Mouse (Mus musculus): Measurements from ENCODE around the gene Zfp13. TPM values are rescaled to one million over a fixed set of nuclear protein-coding genes. Genes with fewer than 3 reads are reported as not detected.
A peak's percentile ranks its signal among the peaks of the same experiment; 100 is the strongest.

Gene Zfp13
- polyA plus RNA-seq, 1 experiment from 2014 or later: 19.2 TPM

- no peak for DNase-seq (ENCODE audit: low spot score)
- H3K4me2 ChIP-seq (ENCODE audit: low read depth, low read length, severe bottlenecking): no peak overlapping the region
- no peak overlapping the region for H3K4me3 ChIP-seq (ENCODE audit: low read depth, low read length)
- H3K9me3 ChIP-seq (ENCODE audit: control insufficient read depth, low read length): no peaks in the 10 kb centered on the region
- ATAC-seq (replicated peaks; ENCODE audit: low FRiP score): no peak
- peaks cover 8% of the 10 kb centered on the region for H3K36me3 ChIP-seq (ENCODE audit: control insufficient read depth, insufficient read depth, low read length)
- 95% methylated on average over 38 of the region's 38 CpGs for WGBS
- H3K27ac ChIP-seq (ENCODE audit: low read depth, low read length): no peak overlapping the region
- no peaks in the 10 kb centered on the region for H3K27me3 ChIP-seq (ENCODE audit: control insufficient read depth, insufficient read depth, low read length)
- H3K9ac ChIP-seq (ENCODE audit: low read length): no peak overlapping the region
- H3K4me1 ChIP-seq (replicated peaks; ENCODE audit: control insufficient read depth, insufficient read depth, low read length): no peaks in the 10 kb centered on the region
Measured at GRCm38 (mm10) chr17:23575951-23576552, 23.2 kb downstream of the Zfp13 start.

DNA sequence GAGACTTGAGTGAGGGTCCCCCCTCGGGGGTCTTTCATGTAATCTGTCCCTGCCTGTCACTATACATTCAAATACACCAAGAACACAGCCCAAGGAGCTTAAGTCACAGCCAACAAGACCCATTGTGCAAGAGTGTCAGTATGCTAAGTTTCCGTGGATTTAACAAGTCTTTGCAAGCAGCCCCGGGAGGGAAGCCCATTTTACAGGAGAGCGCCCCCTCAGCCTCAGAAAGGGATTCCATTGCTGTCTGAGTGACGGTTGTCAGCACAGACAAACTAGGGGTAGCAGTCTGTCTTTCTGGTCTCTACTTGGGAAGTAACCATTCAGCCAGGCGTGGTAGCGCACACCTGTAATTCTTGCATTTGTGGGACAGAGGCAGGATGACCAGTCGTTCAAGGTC lies 25.2 kb downstream of the Zfp13 start:
- no peak overlapping the region for H3K4me2 ChIP-seq (ENCODE audit: low read depth, low read length, severe bottlenecking)
- no peaks in the 10 kb centered on the region for H3K27me3 ChIP-seq (ENCODE audit: control insufficient read depth, insufficient read depth, low read length)
- no peaks in the 10 kb centered on the region for H3K9me3 ChIP-seq (ENCODE audit: control insufficient read depth, low read length)
- ATAC-seq (replicated peaks; ENCODE audit: low FRiP score) (no peak), DNase-seq (ENCODE audit: low spot score) (no peak)
- H3K36me3 ChIP-seq (ENCODE audit: control insufficient read depth, insufficient read depth, low read length): peaks cover 8% of the 10 kb centered on the region
- no peak overlapping the region for H3K27ac ChIP-seq (ENCODE audit: low read depth, low read length)
- 90% methylated on average over 8 of the region's 8 CpGs for WGBS
- no peak overlapping the region for H3K4me3 ChIP-seq (ENCODE audit: low read depth, low read length)
- H3K9ac ChIP-seq (ENCODE audit: low read length): no peak overlapping the region
- H3K4me1 ChIP-seq (replicated peaks; ENCODE audit: control insufficient read depth, insufficient read depth, low read length): no peaks in the 10 kb centered on the region

DNA sequence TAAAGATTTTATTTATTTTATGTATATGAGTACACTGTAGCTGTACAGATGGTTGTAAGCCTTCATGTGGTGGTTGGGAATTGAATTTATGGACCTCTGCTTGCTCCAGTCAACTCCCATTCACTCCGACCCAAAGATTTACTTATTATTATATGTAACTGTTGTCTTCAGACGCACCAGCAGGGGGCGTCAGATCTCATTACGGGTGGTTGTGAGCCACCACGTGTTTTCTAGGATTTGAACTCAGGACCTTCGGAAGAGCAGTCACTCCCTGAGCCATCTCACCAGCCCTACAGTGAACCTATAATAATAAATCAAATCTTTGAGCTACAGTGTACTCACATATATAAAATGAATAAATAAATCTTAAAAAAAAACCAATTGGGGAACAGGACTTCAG lies 27.2 kb downstream of the Zfp13 start:
- no peak overlapping the region for H3K27ac ChIP-seq (ENCODE audit: low read depth, low read length)
- ATAC-seq (replicated peaks; ENCODE audit: low FRiP score) (no peak), DNase-seq (ENCODE audit: low spot score) (no peak)
- no peaks in the 10 kb centered on the region for H3K4me1 ChIP-seq (replicated peaks; ENCODE audit: control insufficient read depth, insufficient read depth, low read length)
- peaks cover 8% of the 10 kb centered on the region for H3K36me3 ChIP-seq (ENCODE audit: control insufficient read depth, insufficient read depth, low read length)
- no peak overlapping the region for H3K9ac ChIP-seq (ENCODE audit: low read length)
- no peak overlapping the region for H3K4me3 ChIP-seq (ENCODE audit: low read depth, low read length)
- H3K27me3 ChIP-seq (ENCODE audit: control insufficient read depth, insufficient read depth, low read length): no peaks in the 10 kb centered on the region
- WGBS: 83% methylated on average over 6 of the region's 6 CpGs
- H3K9me3 ChIP-seq (ENCODE audit: control insufficient read depth, low read length): no peaks in the 10 kb centered on the region
- H3K4me2 ChIP-seq (ENCODE audit: low read depth, low read length, severe bottlenecking): no peak overlapping the region

DNA sequence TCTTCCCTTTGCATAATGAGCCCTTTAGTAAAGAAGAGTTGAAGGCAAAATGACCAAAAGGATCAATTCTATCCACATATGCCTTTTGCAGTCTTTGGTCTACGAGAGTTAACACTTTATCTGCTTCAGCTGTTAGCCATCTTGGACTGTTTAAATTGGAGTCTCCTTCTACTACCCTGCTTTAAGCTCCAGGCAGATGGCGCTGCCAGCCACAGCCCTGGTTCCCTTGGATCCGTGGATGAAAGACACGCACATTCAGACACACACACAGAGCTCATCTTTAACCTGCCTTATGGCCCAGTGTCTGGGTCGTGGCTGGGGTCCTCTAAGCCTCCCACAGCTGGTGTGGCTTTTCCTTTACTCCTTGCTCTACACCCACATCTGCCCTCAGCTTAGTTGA lies 28.2 kb downstream of the Zfp13 start:
- Histone ChIP-seq H3K27me3 (ENCODE audit: control insufficient read depth, insufficient read depth, low read length) (no peaks in the 10 kb centered on the region), H3K4me3 (ENCODE audit: low read depth, low read length) (no peak overlapping the region), H3K9ac (ENCODE audit: low read length) (no peak overlapping the region), H3K9me3 (ENCODE audit: control insufficient read depth, low read length) (no peaks in the 10 kb centered on the region), H3K4me1 (replicated peaks; ENCODE audit: control insufficient read depth, insufficient read depth, low read length) (no peaks in the 10 kb centered on the region), H3K36me3 (ENCODE audit: control insufficient read depth, insufficient read depth, low read length) (peaks cover 4% of the 10 kb centered on the region), H3K27ac (ENCODE audit: low read depth, low read length) (no peak overlapping the region), H3K4me2 (ENCODE audit: low read depth, low read length, severe bottlenecking) (no peak overlapping the region)
- 25% methylated on average over 5 of the region's 5 CpGs for WGBS
- DNase-seq (ENCODE audit: low spot score) (no peak), ATAC-seq (replicated peaks; ENCODE audit: low FRiP score) (no peak)

GRCm38 (mm10) chr17:23570017-23570416 lies 29.3 kb downstream of the Zfp13 start:
- WGBS: 49% methylated on average over 6 of the region's 6 CpGs
- no peak for DNase-seq (ENCODE audit: low spot score)
- Histone ChIP-seq H3K36me3 (ENCODE audit: control insufficient read depth, insufficient read depth, low read length) (no peaks in the 10 kb centered on the region; the same call in 1 of the 2 replicates), H3K9ac (ENCODE audit: low read length) (no peak overlapping the region), H3K4me2 (ENCODE audit: low read depth, low read length, severe bottlenecking) (no peak overlapping the region), H3K9me3 (ENCODE audit: control insufficient read depth, low read length) (no peaks in the 10 kb centered on the region), H3K27me3 (ENCODE audit: control insufficient read depth, insufficient read depth, low read length) (no peaks in the 10 kb centered on the region), H3K4me3 (ENCODE audit: low read depth, low read length) (no peak overlapping the region), H3K27ac (ENCODE audit: low read depth, low read length) (no peak overlapping the region), H3K4me1 (replicated peaks; ENCODE audit: control insufficient read depth, insufficient read depth, low read length) (no peaks in the 10 kb centered on the region; the same call in 1 of the 2 replicates)
- no peak for ATAC-seq (replicated peaks; ENCODE audit: low FRiP score)

DNA sequence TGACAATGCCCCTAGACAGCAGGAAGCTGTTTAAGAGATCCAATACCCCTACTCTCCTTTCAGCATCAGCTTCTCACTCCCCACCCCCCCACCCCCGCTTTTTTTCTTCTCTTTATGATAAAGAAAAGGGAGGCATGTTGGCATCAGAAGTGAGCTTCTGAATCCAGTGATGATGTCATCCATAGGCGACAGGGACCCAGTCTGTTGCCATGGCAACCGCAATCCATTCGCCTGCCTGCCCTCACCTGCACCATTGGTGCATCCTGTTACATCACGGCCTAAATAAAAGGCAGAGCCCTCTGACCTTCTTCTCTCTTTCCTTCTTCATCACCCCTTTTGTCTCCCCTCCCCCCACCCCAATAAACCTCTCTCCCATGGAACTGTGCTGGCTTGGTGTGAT lies 30.9 kb downstream of the Zfp13 start:
- 30% methylated on average over 5 of the region's 5 CpGs for WGBS
- Histone ChIP-seq H3K4me1 (replicated peaks; ENCODE audit: control insufficient read depth, insufficient read depth, low read length) (no peaks in the 10 kb centered on the region; the same call in 1 of the 2 replicates), H3K4me2 (ENCODE audit: low read depth, low read length, severe bottlenecking) (no peak overlapping the region), H3K4me3 (ENCODE audit: low read depth, low read length) (no peak overlapping the region), H3K9me3 (ENCODE audit: control insufficient read depth, low read length) (no peaks in the 10 kb centered on the region), H3K27me3 (ENCODE audit: control insufficient read depth, insufficient read depth, low read length) (no peaks in the 10 kb centered on the region), H3K27ac (ENCODE audit: low read depth, low read length) (no peak overlapping the region), H3K36me3 (ENCODE audit: control insufficient read depth, insufficient read depth, low read length) (no peaks in the 10 kb centered on the region), H3K9ac (ENCODE audit: low read length) (no peak overlapping the region)
- no peak for ATAC-seq (replicated peaks; ENCODE audit: low FRiP score)
- no peak for DNase-seq (ENCODE audit: low spot score)

DNA sequence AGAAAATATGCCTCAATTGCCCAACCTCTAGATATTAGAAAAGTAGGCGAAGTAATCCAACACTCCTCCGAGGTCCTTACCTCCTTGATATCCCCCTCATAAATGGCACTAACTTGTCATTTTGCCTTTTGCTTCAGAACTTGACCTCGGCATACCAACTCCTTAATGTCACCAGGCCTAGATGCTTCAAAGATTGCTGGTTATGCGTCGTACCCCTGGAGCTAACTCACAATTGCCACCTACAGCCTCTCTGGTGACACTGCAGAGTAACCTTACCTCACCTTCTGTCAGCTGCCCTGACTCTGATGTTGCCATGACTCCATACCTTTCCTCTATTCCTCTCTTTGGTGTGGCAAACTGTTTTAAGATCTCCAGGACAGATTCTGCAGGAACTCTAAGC lies 32.5 kb downstream of the Zfp13 start:
- Histone ChIP-seq H3K9ac (ENCODE audit: low read length) (no peak overlapping the region), H3K36me3 (ENCODE audit: control insufficient read depth, insufficient read depth, low read length) (no peaks in the 10 kb centered on the region), H3K27ac (ENCODE audit: low read depth, low read length) (no peak overlapping the region), H3K9me3 (ENCODE audit: control insufficient read depth, low read length) (no peaks in the 10 kb centered on the region), H3K4me1 (replicated peaks; ENCODE audit: control insufficient read depth, insufficient read depth, low read length) (no peaks in the 10 kb centered on the region; the same call in 1 of the 2 replicates), H3K4me3 (ENCODE audit: low read depth, low read length) (no peak overlapping the region), H3K27me3 (ENCODE audit: control insufficient read depth, insufficient read depth, low read length) (no peaks in the 10 kb centered on the region), H3K4me2 (ENCODE audit: low read depth, low read length, severe bottlenecking) (no peak overlapping the region)
- 61% methylated on average over 5 of the region's 5 CpGs for WGBS
- DNase-seq (ENCODE audit: low spot score): no peak
- no peak for ATAC-seq (replicated peaks; ENCODE audit: low FRiP score)

DNA sequence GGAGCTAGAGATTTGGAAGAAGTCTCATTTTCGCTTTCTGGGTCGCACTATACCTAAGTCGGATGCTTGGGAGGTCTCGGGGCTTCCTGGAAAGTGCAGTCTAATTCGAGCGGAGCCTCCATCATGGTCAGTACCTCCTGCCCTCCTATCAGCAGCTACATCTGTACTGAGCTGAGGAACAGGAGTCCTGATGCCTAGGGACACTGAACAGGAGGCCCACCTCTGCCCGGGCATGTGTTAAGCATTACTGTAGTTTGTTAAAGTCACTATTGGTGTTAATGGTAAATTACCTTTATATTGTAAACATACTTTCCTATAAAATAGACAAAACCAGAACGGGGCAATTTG lies 34.9 kb downstream of the Zfp13 start:
- Histone ChIP-seq H3K9ac (ENCODE audit: low read length) (peak overlapping the region; percentile 95), H3K27ac (ENCODE audit: low read depth, low read length) (peak overlapping the region; percentile 86), H3K36me3 (ENCODE audit: control insufficient read depth, insufficient read depth, low read length) (no peaks in the 10 kb centered on the region), H3K4me3 (ENCODE audit: low read depth, low read length) (peak overlapping the region; percentile 77), H3K4me1 (replicated peaks; ENCODE audit: control insufficient read depth, insufficient read depth, low read length) (no peaks in the 10 kb centered on the region; the same call in 1 of the 2 replicates), H3K27me3 (ENCODE audit: control insufficient read depth, insufficient read depth, low read length) (no peaks in the 10 kb centered on the region), H3K4me2 (ENCODE audit: low read depth, low read length, severe bottlenecking) (peak overlapping the region; percentile 81), H3K9me3 (ENCODE audit: control insufficient read depth, low read length) (no peaks in the 10 kb centered on the region)
- ATAC-seq (replicated peaks; ENCODE audit: low FRiP score) (peak; percentile 79), DNase-seq (ENCODE audit: low spot score) (no peak)
- whole genome bisulfite sequencing: under 1% methylated on average over 8 of the region's 8 CpGs

Measured in forebrain, embryonic 11.5 days (tissue).